Mouse (Mus musculus): ENCODE data around the gene Dap. TPM values are rescaled to one million over a fixed set of nuclear protein-coding genes. Genes with fewer than 3 reads are reported as not detected.

The Dap gene
- polyA plus RNA-seq, 1 experiment from 2014 or later, result 35.2 TPM

DNA sequence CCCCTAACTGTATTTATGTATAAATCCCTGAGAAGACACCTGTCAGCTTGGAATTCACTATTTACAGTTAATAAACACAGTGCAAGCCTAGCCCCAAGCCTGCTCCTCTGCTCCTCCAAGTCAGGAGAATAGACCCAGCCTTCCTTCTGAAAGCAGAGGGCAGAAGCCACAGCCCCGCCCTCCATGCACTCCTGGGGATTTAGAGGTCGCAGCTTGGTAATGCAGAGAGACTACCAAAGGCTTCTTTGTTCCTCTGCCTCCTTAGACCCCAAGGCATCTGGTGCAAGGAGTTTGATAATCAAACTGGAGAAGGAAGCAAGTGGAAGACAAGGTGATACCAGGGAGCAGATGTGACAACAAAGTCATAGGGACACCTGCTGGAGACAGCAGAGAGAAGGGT is 70.2 kb downstream of the Dap start:
- H3K27me3 ChIP-seq, result peaks cover 45% of the 10 kb centered on the region
- H3K9ac ChIP-seq, result no peak overlapping the region
- no peaks in the 10 kb centered on the region for H3K9me3 ChIP-seq
- ATAC-seq (ENCODE audit: low FRiP score), result no peak
- H3K4me1 ChIP-seq (replicated peaks), result peaks cover 18% of the 10 kb centered on the region
- no peak overlapping the region for H3K4me3 ChIP-seq
- no peaks in the 10 kb centered on the region for H3K36me3 ChIP-seq
- H3K27ac ChIP-seq, result no peak overlapping the region
- 12% methylated on average over 2 of the region's 2 CpGs for WGBS
- no peak overlapping the region for H3K4me2 ChIP-seq

DNA sequence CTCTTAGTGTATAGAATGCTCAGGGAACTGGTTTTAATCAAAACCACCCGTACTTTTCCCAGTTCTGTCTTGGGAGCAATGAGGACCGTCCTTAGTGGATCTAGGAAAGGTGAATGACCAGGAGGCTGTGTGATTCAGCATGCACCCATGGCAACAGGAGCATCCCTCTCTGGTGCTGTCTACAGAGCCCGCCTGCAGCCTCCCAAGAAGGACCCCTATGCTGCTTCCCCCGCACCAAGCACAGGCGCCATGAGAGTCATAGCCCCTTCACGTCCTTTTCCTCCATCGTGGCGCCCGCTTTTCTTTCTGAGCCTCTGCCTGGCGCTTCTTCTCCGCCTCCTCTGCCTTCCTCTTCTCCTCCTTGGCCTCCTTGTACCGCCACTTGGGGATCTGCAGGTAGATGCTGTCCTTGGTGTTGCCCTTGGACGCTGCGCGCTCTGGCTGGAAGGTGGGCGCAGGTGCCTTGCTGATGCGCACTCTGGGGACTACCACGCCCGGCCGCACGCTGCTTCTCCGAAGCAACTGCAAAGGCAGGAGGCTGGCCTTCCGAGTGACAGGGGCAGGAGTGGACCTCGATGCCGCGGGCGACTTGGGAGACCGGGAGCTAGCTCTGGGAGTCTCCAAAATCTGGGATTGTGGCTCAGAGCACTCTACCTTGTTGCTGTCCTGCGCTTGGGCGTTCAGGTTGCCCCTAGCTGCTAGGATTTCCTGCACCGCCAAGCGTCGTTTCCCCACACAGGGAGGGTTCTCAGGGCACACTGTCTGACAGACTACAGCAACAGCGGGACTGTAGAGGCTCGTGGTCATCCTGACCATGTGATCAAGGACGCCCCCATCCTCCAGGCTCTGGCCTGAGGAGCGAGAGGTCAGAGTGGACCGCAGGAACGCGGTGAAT is 73.0 kb downstream of the Dap start:
- Histone ChIP-seq H3K4me3 (peak overlapping the region; percentile 41), H3K9ac (peak overlapping the region; percentile 74), H3K27me3 (peaks cover 45% of the 10 kb centered on the region), H3K27ac (no peak overlapping the region), H3K36me3 (no peaks in the 10 kb centered on the region), H3K9me3 (no peaks in the 10 kb centered on the region), H3K4me2 (peak overlapping the region; percentile 71), H3K4me1 (replicated peaks) (peaks cover 23% of the 10 kb centered on the region)
- WGBS, result 9% methylated on average over 40 of the region's 40 CpGs
- peak; percentile 40; the same call in 1 of the 2 replicates for ATAC-seq (ENCODE audit: low FRiP score)

DNA sequence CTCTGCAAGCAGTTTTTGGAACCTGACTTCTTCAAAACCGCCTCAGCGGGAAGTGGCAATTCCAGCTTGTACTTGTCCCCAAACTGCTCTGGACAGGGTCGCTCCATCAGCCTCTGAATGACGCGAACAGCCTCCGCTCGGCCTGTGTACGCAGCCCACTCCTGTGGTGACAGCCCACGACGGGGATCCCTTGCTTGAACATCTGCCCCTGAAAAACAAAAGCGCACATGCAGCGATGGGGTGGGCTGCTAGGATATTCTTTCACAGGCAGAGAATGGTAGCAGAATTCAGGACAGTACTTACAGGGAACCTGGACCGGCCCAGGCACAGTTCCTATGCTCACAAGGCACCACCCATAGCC is 73.6 kb downstream of the Dap start:
- Histone ChIP-seq H3K36me3 (no peaks in the 10 kb centered on the region), H3K9me3 (no peaks in the 10 kb centered on the region), H3K4me2 (peak overlapping the region; percentile 71), H3K4me3 (peak overlapping the region; percentile 41), H3K9ac (peak overlapping the region; percentile 74), H3K27ac (no peak overlapping the region), H3K4me1 (replicated peaks) (peaks cover 23% of the 10 kb centered on the region), H3K27me3 (peaks cover 45% of the 10 kb centered on the region)
- no peak; the same call in 1 of the 2 replicates for ATAC-seq (ENCODE audit: low FRiP score)
- 20% methylated on average over 13 of the region's 13 CpGs for WGBS

DNA sequence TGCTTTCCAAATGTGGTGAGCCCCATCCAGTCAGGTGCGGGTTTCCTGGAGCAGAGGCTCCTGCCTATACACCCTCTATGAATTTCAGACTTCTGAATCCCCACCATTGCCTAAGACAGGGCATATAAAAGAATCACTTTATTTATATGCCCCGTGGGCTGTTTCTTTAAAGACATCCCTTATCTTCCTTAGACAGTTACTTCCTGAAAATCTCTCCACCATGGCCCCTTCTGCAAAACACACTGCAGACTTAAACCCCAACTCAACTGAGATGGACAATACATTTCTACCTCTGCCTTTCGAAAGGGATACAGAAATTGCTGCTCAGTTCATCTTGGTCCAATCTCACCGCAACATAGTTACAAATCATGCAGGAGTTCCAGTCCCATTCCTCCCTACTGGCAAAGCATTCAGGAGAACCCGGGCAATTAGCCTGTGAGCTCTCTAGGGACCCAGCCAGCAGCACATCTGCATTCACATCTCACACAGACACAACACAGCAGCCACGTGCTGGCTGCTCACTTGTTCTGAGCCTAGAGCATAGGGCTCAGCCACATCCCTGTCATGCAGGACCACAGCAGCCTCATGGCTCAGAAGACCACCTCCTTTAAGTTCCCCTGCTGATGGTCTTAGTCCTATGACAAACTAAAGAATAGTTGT is 75.3 kb downstream of the Dap start:
- no peak overlapping the region for H3K9ac ChIP-seq
- ATAC-seq (ENCODE audit: low FRiP score), result 0 out of 2 replicates have a peak, but pooled peaks have one; percentile 27
- no peaks in the 10 kb centered on the region for H3K36me3 ChIP-seq
- H3K27ac ChIP-seq, result no peak overlapping the region
- 57% methylated on average over 6 of the region's 6 CpGs for WGBS
- H3K4me3 ChIP-seq, result no peak overlapping the region
- H3K9me3 ChIP-seq, result no peaks in the 10 kb centered on the region
- peaks cover 43% of the 10 kb centered on the region for H3K27me3 ChIP-seq
- H3K4me1 ChIP-seq (replicated peaks), result peaks cover 23% of the 10 kb centered on the region
- H3K4me2 ChIP-seq, result no peak overlapping the region

DNA sequence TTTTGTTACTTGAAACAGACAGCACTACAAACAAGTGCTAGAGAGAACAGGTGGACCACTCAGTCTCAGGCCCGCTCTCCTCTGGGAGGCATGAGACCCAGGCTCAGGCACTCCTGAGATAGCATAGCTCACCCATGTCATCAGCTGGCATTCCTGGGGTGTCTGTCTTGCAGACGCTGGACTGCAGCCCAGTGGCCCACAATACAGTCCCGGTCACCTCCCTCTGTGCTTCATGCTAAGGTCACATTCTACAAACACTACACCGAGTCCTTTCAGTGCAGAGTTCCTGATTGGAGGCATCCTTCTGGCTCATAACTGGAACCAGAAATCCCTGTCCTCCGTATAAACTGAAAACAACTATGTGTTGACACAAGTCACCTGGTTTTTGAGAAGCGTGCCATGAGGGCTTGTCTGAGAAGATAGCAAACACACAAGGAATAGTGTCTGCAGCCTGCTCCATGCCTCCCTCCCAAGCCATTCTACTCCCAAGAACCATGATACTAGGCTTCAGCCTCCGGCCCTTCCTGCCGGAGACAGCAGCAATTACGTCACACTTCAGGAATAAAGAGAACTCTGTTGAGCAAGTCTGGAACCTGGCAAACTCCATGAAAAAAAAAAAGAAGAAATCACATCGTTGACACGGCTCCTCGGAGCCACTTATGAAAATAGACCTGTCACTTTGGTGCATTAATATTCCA is 78.3 kb downstream of the Dap start:
- Histone ChIP-seq H3K4me2 (no peak overlapping the region), H3K9me3 (no peaks in the 10 kb centered on the region), H3K36me3 (no peaks in the 10 kb centered on the region), H3K4me3 (no peak overlapping the region), H3K4me1 (replicated peaks) (peaks cover 15% of the 10 kb centered on the region), H3K9ac (no peak overlapping the region), H3K27ac (no peak overlapping the region), H3K27me3 (peaks cover 13% of the 10 kb centered on the region)
- WGBS, result 68% methylated on average over 12 of the region's 12 CpGs
- ATAC-seq (ENCODE audit: low FRiP score), result no peak

DNA sequence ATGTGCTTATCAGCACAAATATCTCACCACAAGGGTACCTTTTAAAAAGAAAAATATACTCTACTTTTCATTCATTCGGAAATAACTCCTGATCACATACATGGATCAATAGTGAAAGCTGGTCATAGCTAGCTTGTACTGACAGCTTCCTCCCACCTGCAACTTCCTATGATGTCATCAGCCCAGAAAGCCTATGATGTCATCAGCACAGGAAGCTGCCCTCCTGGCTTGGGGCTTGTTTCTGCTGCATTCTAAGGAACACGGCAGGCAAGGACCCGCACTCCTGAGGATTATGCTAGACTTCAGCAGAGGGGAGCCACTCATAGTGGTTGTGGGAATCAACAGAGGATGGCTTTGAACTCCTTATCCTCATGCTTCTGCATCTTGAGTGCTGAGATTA is 80.2 kb downstream of the Dap start:
- no peak for ATAC-seq (ENCODE audit: low FRiP score)
- no peaks in the 10 kb centered on the region for H3K27me3 ChIP-seq
- H3K9ac ChIP-seq, result no peak overlapping the region
- no peaks in the 10 kb centered on the region for H3K36me3 ChIP-seq
- H3K4me2 ChIP-seq, result no peak overlapping the region
- peaks cover 5% of the 10 kb centered on the region for H3K4me1 ChIP-seq (replicated peaks)
- WGBS, result 82% methylated on average over 3 of the region's 3 CpGs
- no peak overlapping the region for H3K4me3 ChIP-seq
- no peak overlapping the region for H3K27ac ChIP-seq
- no peaks in the 10 kb centered on the region for H3K9me3 ChIP-seq

DNA sequence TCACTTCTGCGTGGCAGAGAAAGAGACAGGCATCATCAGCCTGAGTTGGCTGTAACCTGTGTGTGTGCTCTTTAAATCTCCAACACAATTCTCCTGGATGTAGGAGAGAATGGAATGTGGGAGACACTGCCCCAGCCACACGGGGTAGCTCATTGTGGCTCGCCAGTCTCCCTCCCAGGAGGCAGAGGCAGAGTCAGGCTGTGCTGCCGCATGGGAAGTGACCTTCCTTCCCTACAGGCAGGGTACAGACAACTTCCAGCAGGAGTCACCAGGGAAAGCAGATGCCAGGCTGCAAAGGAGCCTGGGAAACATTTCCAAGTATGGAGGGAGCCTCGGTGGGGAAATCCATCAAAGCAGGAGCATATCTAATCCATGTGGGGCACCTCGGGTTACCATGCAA is 81.1 kb downstream of the Dap start:
- Histone ChIP-seq H3K36me3 (no peaks in the 10 kb centered on the region), H3K4me1 (replicated peaks) (no peaks in the 10 kb centered on the region), H3K9ac (no peak overlapping the region), H3K9me3 (no peaks in the 10 kb centered on the region), H3K27ac (no peak overlapping the region), H3K4me3 (no peak overlapping the region), H3K4me2 (no peak overlapping the region), H3K27me3 (no peaks in the 10 kb centered on the region)
- WGBS, result 35% methylated on average over 6 of the region's 6 CpGs
- no peak for ATAC-seq (ENCODE audit: low FRiP score)

DNA sequence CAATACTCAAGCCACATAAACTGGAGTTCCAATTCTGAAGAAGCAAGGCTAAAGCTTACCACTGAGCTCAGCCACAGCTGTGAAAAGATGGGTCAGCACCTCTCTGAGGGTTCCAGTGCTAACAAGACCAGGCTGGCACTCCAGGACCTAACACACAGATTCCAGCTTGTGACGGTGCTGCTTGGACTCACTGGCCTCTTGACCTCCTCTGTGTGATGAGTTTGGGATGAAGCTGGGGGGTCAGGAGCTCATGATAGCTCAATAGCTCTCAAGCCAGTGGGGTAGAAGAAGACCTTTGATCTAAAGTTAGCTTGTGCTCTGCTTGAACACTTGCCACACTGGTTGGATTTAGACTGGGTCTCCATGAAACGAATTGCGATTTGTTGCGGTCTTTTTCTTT is 82.6 kb downstream of the Dap start:
- Histone ChIP-seq H3K4me2 (no peak overlapping the region), H3K27ac (no peak overlapping the region), H3K36me3 (no peaks in the 10 kb centered on the region), H3K4me1 (replicated peaks) (no peaks in the 10 kb centered on the region), H3K4me3 (no peak overlapping the region), H3K27me3 (no peaks in the 10 kb centered on the region), H3K9me3 (no peaks in the 10 kb centered on the region), H3K9ac (no peak overlapping the region)
- 74% methylated on average over 4 of the region's 4 CpGs for WGBS
- no peak for ATAC-seq (ENCODE audit: low FRiP score)

DNA sequence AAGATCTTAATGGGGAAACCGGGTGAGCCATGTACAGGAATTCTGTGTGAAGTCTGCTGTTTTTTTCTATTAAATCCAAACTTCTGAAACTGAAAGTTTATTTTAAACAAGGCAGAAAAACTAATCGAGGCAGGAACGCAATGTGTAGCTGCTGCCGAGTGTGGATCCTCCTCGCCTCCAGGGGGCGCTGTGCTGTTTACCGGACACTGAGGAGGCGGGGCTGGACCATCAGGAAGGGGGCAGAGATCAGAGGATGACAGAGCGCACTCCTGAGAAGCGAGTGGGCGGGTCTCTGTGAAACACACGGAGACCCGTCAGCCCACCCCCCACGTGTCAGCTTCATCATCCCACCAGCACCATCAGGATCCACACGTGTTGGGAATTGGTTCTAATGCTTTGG is 85.4 kb downstream of the Dap start:
- ATAC-seq (ENCODE audit: low FRiP score), result no peak
- H3K9me3 ChIP-seq, result no peaks in the 10 kb centered on the region
- H3K27me3 ChIP-seq, result 0 out of 2 replicates have a peak, but pooled peaks cover 2% of the 10 kb centered on the region
- 73% methylated on average over 15 of the region's 15 CpGs for WGBS
- H3K36me3 ChIP-seq, result no peaks in the 10 kb centered on the region
- H3K9ac ChIP-seq, result no peak overlapping the region
- no peak overlapping the region for H3K4me3 ChIP-seq
- no peak overlapping the region for H3K4me2 ChIP-seq
- H3K27ac ChIP-seq, result no peak overlapping the region
- H3K4me1 ChIP-seq (replicated peaks), result no peaks in the 10 kb centered on the region

DNA sequence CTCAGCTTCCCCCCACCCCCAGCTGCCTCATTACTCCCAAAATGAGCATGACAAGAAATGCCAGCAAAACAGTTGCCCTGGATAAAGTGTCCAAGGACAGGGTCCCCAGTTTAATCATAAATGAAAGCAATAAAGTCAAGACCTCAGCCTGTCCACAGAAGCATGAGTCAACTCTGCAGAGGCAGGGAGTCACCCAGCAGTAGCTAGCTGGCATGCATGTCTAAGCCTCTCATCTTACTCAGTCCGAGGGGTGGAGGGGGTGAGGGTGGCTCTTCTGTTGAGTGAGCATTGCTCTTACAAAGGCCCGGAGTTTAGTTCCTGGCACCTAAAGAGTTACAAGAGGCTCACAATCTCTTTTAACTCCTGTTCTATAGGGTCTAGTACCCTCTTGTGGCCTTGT is 87.9 kb downstream of the Dap start:
- Histone ChIP-seq H3K4me1 (replicated peaks) (no peaks in the 10 kb centered on the region), H3K27ac (no peak overlapping the region), H3K36me3 (no peaks in the 10 kb centered on the region), H3K4me2 (no peak overlapping the region), H3K9ac (no peak overlapping the region), H3K9me3 (no peaks in the 10 kb centered on the region), H3K4me3 (no peak overlapping the region), H3K27me3 (0 out of 2 replicates have a peak, but pooled peaks cover 2% of the 10 kb centered on the region)
- 79% methylated on average over 2 of the region's 2 CpGs for WGBS
- no peak for ATAC-seq (ENCODE audit: low FRiP score)

DNA sequence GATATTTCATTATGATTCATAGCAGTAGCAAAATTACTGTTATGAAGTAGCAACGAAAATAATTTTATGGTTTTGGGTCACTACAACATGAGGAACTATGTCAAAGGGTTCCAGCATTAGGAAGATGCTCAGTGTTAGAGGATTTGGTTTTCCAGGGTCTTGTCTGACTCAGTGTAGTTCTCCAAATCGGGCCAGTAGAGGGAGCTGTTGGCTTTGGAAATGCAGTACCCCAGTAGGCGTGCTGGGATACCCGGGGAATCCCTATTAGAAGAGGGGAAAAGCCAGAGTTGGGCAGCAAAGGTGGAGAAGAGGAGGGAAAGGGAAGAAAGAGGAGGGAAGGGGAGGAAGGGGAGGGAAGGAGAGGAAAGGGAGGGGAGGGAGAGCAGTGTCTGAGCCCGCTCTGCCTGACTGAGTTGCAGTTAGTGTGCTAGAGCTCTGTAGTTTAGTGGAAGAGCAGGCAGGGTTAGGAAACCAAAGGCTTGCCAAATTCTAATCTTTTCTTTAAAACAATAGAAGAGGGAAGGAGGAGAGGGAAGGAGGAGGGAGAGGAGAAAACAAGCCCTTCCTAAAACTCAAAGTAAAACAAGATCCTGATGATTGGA is 91.6 kb downstream of the Dap start:
- ATAC-seq (ENCODE audit: low FRiP score), result peak; percentile 82
- Histone ChIP-seq H3K9me3 (no peaks in the 10 kb centered on the region), H3K27me3 (0 out of 2 replicates have a peak, but pooled peaks cover 2% of the 10 kb centered on the region), H3K27ac (no peak overlapping the region), H3K36me3 (no peaks in the 10 kb centered on the region), H3K4me3 (no peak overlapping the region), H3K4me2 (no peak overlapping the region), H3K9ac (no peak overlapping the region), H3K4me1 (replicated peaks) (peaks cover 21% of the 10 kb centered on the region)
- WGBS, result 3% methylated on average over 5 of the region's 5 CpGs
